Mouse (Mus musculus) midbrain, embryonic 11.5 days (tissue): ENCODE measurements at regions not wholly inside any gene's neighbourhood (a gene's known extent, or its start where the extent isn't known, plus 50 kb on each side); places are given as distances from the start of the nearest gene placed in this dataset.

Experiments used
- ATAC-seq: fragments of 200-750 bp; cut with Nextera tagmentation; 2 replicates; pipeline ENCODE4 v1.8.0; 2017; ENCODE audit warnings: moderate TSS enrichment, moderate library complexity; ENCODE audit not compliant: low FRiP score
- DNase-seq: peaks from one replicate; pipeline ENCODE4 v3.0.0; 2015; ENCODE audit warnings: low spot score; ENCODE audit errors: missing footprints
- H3K27ac ChIP-seq: fragments of 300-500 bp; sonication (generic); 2 replicates; pipeline ENCODE4 v1.5.1; 2014; ENCODE audit warnings: low read depth, low read length
- H3K27me3 ChIP-seq: fragments of 300-500 bp; sonication (generic); 2 replicates; pipeline ENCODE4 v1.6.1; 2014; ENCODE audit warnings: mild to moderate bottlenecking, low read length, moderate library complexity, mixed read lengths; ENCODE audit not compliant: control insufficient read depth, insufficient read depth
- H3K36me3 ChIP-seq: fragments of 300-500 bp; sonication (generic); 2 replicates; pipeline ENCODE4 v1.6.1; 2014; ENCODE audit warnings: mild to moderate bottlenecking, low read length, moderate library complexity, mixed read lengths; ENCODE audit not compliant: control insufficient read depth, insufficient read depth
- H3K4me1 ChIP-seq: fragments of 300-500 bp; sonication (generic); 2 replicates; pipeline ENCODE4 v1.6.1; 2014; ENCODE audit warnings: low read length; ENCODE audit not compliant: control insufficient read depth, insufficient read depth
- H3K4me2 ChIP-seq: fragments of 300-500 bp; sonication (generic); 2 replicates; pipeline ENCODE4 v1.6.1; 2014; ENCODE audit warnings: mild to moderate bottlenecking, moderate library complexity
- H3K4me3 ChIP-seq: fragments of 300-500 bp; sonication (generic); 2 replicates; pipeline ENCODE4 v1.5.1; 2014; ENCODE audit warnings: low read depth, low read length
- H3K9ac ChIP-seq: fragments of 300-500 bp; sonication (generic); 2 replicates; pipeline ENCODE4 v1.6.1; 2014; ENCODE audit warnings: low read length
- H3K9me3 ChIP-seq: fragments of 300-500 bp; sonication (generic); 2 replicates; pipeline ENCODE4 v1.6.1; 2016; ENCODE audit warnings: low read length; ENCODE audit not compliant: control insufficient read depth
- WGBS: fragments of 180-500 bp; shearing (Covaris S2); extraction: QIAGEN DNeasy Blood & Tissue Kit; methylation state at CpG from one replicate; pipeline ENCODE4 v1.1.7; 2014; 5-methylcytosine and 5-hydroxymethylcytosine counted together

GRCm38 (mm10) chr6:31053003-31053402 is 94.1 kb upstream of the Klf14 start:
- H3K36me3 ChIP-seq = no peaks in the 10 kb centered on the region
- H3K9me3 ChIP-seq = no peaks in the 10 kb centered on the region
- no peak overlapping the region for H3K4me2 ChIP-seq
- H3K4me3 ChIP-seq = no peak overlapping the region
- 15% methylated on average over 8 of the region's 8 CpGs for WGBS
- H3K27ac ChIP-seq = no peak overlapping the region
- peaks cover 4% of the 10 kb centered on the region; the same call in 1 of the 2 replicates for H3K4me1 ChIP-seq
- no peaks in the 10 kb centered on the region for H3K27me3 ChIP-seq
- DNase-seq = no peak
- ATAC-seq = no peak
- H3K9ac ChIP-seq = no peak overlapping the region

DNA sequence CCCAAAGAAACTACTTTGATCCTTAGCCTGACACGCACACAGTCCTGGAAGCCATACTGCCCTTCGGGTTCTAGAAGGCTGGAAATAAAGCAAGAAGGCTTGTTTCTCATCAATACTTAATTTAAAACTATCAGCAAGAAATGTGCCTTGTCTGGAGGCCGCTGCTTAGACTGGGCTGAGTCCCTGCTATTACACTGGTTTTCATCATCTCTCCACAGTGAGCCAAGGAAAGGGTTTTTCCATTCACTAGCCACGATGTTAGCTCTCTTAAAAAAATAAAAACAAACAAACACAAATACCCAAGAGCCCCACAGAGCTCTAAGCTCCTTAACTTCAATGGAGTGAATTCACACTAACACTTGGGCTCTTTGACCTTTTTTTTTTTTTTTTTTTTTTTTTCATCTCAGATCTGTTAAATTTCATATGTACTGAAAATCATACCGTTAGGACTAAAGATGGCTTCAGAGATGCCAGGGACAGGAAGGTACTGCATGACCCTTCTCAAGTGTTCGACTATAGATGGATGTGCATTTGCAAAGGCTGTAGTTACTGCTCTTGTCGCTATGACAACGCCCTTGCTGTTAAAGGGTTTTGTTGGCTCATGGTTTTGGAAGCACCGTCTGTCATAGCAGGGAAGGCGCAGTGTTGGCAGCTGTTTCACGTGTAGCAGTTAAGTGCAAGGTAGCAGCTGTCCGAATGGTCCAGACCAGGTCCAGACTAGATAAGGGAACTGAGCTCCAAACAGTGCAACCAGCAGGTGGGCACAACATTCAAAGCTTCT is 98.1 kb upstream of the Klf14 start:
- no peak overlapping the region for H3K9ac ChIP-seq
- peaks cover 4% of the 10 kb centered on the region; the same call in 1 of the 2 replicates for H3K4me1 ChIP-seq
- no peaks in the 10 kb centered on the region for H3K27me3 ChIP-seq
- DNase-seq (no peak), ATAC-seq (no peak)
- H3K9me3 ChIP-seq = no peaks in the 10 kb centered on the region
- no peak overlapping the region for H3K4me2 ChIP-seq
- no peaks in the 10 kb centered on the region for H3K36me3 ChIP-seq
- no peak overlapping the region for H3K4me3 ChIP-seq
- 79% methylated on average over 12 of the region's 12 CpGs for WGBS
- no peak overlapping the region for H3K27ac ChIP-seq

DNA sequence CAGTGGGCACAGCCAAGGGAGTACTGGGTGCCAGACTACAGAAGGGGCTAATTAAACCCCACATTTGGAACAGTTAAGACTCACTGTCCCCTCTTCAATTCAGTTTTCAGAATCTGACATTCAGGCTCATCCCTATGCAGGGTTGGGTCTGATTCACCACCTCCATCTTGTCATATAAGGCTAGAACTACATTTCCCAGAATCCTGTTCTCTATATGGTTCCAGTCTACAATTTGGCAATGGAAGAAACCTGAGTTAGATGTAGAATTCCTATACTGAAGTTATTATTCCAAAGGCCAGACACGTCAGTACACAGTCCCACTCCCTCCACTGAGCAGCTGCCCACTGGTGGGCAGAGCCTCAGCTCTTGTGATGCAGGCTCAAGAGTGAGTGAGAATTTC is 99.4 kb upstream of the Klf14 start:
- Histone ChIP-seq H3K4me1 (peaks cover 4% of the 10 kb centered on the region; the same call in 1 of the 2 replicates), H3K36me3 (no peaks in the 10 kb centered on the region), H3K4me3 (no peak overlapping the region), H3K27me3 (no peaks in the 10 kb centered on the region), H3K9ac (no peak overlapping the region), H3K9me3 (no peaks in the 10 kb centered on the region), H3K4me2 (no peak overlapping the region), H3K27ac (no peak overlapping the region)
- ATAC-seq = no peak
- no peak for DNase-seq
- WGBS = 83% methylated on average over 1 of the region's 1 CpGs

DNA sequence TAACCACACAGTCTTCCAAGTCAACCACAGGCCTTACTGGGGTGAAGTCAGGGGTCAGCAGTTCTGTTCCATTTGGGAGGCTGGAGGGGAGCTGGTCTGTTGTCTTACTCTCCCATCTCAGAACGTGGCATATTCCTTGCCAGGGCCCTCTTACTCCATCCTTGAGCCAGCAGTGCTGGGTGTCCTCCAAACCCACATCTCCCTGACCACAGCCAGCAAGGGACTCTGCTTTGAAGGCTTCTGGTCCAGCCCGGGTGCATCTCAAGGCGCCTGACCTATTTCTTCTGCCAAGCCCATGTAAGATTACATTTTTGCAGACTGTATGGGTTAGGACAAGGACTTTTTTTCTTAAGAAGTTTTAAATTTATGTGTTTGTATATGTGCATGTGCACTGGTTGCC is 100.1 kb upstream of the Klf14 start:
- ATAC-seq = no peak
- no peak for DNase-seq
- no peak overlapping the region for H3K27ac ChIP-seq
- 86% methylated on average over 3 of the region's 3 CpGs for WGBS
- no peaks in the 10 kb centered on the region for H3K36me3 ChIP-seq
- H3K9ac ChIP-seq = no peak overlapping the region
- no peaks in the 10 kb centered on the region for H3K27me3 ChIP-seq
- no peak overlapping the region for H3K4me2 ChIP-seq
- no peaks in the 10 kb centered on the region for H3K9me3 ChIP-seq
- H3K4me1 ChIP-seq = peaks cover 4% of the 10 kb centered on the region; the same call in 1 of the 2 replicates
- no peak overlapping the region for H3K4me3 ChIP-seq

GRCm38 (mm10) chr6:31061813-31062212 is 102.9 kb upstream of the Klf14 start:
- Histone ChIP-seq H3K9me3 (no peaks in the 10 kb centered on the region), H3K4me1 (peaks cover 4% of the 10 kb centered on the region; the same call in 1 of the 2 replicates), H3K9ac (no peak overlapping the region), H3K27ac (no peak overlapping the region), H3K4me3 (no peak overlapping the region), H3K27me3 (no peaks in the 10 kb centered on the region), H3K36me3 (no peaks in the 10 kb centered on the region), H3K4me2 (no peak overlapping the region)
- ATAC-seq (no peak), DNase-seq (no peak)
- WGBS = 92% methylated on average over 4 of the region's 4 CpGs

- no peak overlapping the region for H3K9ac ChIP-seq
- no peaks in the 10 kb centered on the region for H3K36me3 ChIP-seq
- no peak overlapping the region for H3K4me2 ChIP-seq
- H3K27me3 ChIP-seq = no peaks in the 10 kb centered on the region
- no peak overlapping the region for H3K27ac ChIP-seq
- H3K4me3 ChIP-seq = no peak overlapping the region
- H3K4me1 ChIP-seq = no peaks in the 10 kb centered on the region
- WGBS = 82% methylated on average over 9 of the region's 9 CpGs
- DNase-seq (no peak), ATAC-seq (no peak)
- H3K9me3 ChIP-seq = no peaks in the 10 kb centered on the region
These were observed 106.5 kb upstream of the Klf14 start for GRCm38 (mm10) chr6:31065419-31065818.

- Histone ChIP-seq H3K27ac (no peak overlapping the region), H3K36me3 (no peaks in the 10 kb centered on the region), H3K4me3 (no peak overlapping the region), H3K4me1 (no peaks in the 10 kb centered on the region), H3K4me2 (no peak overlapping the region), H3K9ac (no peak overlapping the region), H3K27me3 (no peaks in the 10 kb centered on the region; the same call in 1 of the 2 replicates), H3K9me3 (no peaks in the 10 kb centered on the region)
- 88% methylated on average over 5 of the region's 5 CpGs for WGBS
- no peak for DNase-seq
- no peak for ATAC-seq
These were observed 108.0 kb upstream of the Klf14 start for GRCm38 (mm10) chr6:31066861-31067260.

DNA sequence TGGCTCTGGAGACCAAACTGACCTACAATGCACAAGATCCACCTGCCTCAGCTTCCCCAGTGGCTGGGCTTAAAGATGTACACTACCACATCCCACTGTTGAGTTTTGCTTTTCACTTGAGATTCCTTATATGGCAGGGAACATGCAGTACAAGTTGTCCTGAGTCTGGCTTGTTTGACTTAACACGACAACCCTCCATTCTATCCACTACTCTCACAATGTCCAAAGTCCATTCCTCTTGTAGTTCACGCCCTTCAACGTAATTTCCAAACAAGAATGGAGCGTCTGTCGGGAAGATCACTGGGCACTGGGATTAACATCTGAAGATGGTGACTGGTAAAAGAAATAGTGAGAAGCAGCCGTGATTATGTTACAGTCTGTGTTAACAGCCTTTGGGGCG is 108.6 kb upstream of the Klf14 start:
- Histone ChIP-seq H3K9me3 (no peaks in the 10 kb centered on the region), H3K4me3 (no peak overlapping the region), H3K36me3 (no peaks in the 10 kb centered on the region), H3K4me2 (no peak overlapping the region), H3K9ac (no peak overlapping the region), H3K4me1 (no peaks in the 10 kb centered on the region), H3K27me3 (no peaks in the 10 kb centered on the region; the same call in 1 of the 2 replicates), H3K27ac (no peak overlapping the region)
- ATAC-seq (no peak), DNase-seq (no peak)
- 85% methylated on average over 7 of the region's 7 CpGs for WGBS

DNA sequence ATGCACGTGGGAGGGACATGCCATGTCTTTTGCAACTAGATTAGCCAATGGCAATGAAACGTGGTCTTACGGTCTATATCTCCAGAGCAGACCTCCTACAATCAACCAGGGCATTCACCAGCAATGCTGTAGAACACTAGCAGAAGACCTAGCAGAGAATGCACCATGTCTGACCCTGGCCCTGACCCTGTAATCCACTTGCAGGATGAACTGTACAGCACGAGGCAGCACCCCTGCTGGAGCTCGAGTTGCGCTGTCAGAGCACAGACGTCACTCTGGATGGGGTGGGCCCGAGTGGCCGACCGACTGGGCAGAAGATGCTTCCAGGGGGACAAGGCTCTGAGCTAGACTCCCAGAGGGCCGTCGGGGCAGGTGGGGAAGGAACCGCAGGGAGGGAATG is 110.4 kb upstream of the Klf14 start:
- ATAC-seq = no peak
- H3K9ac ChIP-seq = no peak overlapping the region
- no peaks in the 10 kb centered on the region for H3K36me3 ChIP-seq
- no peak for DNase-seq
- no peaks in the 10 kb centered on the region; the same call in 1 of the 2 replicates for H3K27me3 ChIP-seq
- no peak overlapping the region for H3K4me3 ChIP-seq
- H3K4me2 ChIP-seq = no peak overlapping the region
- H3K27ac ChIP-seq = no peak overlapping the region
- H3K9me3 ChIP-seq = no peaks in the 10 kb centered on the region
- WGBS = 80% methylated on average over 13 of the region's 13 CpGs
- H3K4me1 ChIP-seq = no peaks in the 10 kb centered on the region
